Mouse (Mus musculus) heart, adult 9 months (tissue): ENCODE results near the gene Ate1.
"Not testable (repeated sequence)": the region's sequence is repeated elsewhere in the genome, so short reads cannot be mapped to it uniquely, and the experiment has no call there.

Experiments
- DNase-seq, 2 experiments: peaks; one replicate each; pipeline ENCODE4 v3.0.0; 2022; ENCODE audit warnings: low spot score in 2 of 2

Ate1 gene

GRCm38 (mm10) chr7:130403346-130403745 is 116.8 kb downstream of the Ate1 start:
- no peak for DNase-seq

GRCm38 (mm10) chr7:130394697-130395096 is 125.5 kb downstream of the Ate1 start:
- no peak for DNase-seq

GRCm38 (mm10) chr7:130390060-130390459 is 130.1 kb downstream of the Ate1 start:
- DNase-seq: not testable (repeated sequence)

GRCm38 (mm10) chr7:130386308-130386707 is 133.9 kb downstream of the Ate1 start:
- DNase-seq: no peak

DNA sequence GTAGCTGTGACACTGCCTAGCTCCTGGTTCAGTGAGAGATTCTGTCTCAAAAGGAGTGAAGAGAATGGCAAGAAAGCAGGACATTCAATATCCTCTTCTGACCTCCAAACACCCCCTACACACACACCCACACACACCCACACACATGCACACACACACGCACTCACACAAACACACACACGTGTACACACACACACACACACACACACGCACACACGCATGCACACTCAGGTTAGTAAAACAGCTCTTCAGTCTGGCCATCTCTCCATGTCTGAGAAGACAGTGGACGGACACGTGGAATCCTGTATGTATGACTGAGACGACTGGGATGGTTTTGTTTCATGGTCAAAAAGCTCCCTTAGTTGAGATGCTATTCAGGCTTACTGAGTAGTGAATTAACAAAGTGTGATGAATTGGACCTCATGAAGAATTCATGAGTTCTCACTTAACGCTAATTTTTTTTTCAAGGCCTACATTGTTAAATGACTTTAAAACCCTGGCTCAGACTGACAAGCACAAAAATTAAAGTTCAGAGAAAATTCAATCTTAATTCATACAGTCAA is 134.4 kb downstream of the Ate1 start:
- no peak for DNase-seq

DNA sequence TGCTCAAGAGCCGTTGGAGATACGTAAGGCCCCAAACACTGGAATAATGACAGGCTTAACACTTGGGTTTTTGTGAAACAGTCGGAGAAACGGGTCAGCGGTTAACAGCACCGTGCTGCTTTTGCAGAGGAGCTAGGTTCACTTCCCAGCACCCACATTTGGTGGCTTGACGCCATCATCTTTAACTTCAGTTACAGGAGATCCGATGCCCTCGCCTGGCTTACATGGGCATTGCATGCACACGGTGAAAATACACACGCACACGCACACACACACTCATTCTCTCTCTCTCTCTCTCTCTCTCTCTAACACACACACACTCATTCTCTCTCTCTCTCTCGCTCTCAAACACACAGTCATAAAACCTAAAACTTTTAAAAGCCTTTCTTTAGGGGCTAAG is 138.0 kb downstream of the Ate1 start:
- no peak for DNase-seq

GRCm38 (mm10) chr7:130381387-130381951 is 138.7 kb downstream of the Ate1 start:
- DNase-seq: no peak

DNA sequence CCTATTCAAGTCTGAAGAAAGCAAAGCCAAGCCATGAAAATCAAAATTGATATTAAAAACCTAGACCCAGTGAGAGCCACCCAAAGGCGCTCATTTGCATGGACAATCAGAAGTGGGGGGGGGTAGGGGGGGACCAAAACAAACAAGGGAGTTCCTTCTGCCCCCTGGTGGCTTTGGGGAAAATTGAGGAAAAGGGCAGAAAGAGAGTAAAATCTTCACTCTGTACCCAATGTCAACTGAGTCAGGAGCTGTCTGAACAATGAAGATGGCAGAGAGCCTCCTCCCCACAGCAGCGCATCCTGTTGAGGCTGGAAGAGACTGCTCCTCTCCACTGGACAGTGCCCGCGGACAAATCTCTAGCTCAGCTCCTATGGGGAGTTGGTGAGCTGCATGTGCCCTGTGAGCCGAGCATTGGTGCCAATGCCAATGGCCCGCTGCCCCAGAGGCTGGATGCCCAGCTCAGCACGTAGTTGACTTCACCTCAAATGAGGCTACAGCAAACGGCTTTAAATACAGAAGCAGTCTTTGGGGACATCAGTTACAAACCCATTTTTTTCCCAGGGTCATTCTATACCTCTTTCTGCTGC is 139.3 kb downstream of the Ate1 start:
- DNase-seq: no peak

- no peak for DNase-seq
Observed at GRCm38 (mm10) chr7:130380367-130380766, 139.8 kb downstream of the Ate1 start.

GRCm38 (mm10) chr7:130379886-130380285 is 140.3 kb downstream of the Ate1 start:
- no peak for DNase-seq

DNA sequence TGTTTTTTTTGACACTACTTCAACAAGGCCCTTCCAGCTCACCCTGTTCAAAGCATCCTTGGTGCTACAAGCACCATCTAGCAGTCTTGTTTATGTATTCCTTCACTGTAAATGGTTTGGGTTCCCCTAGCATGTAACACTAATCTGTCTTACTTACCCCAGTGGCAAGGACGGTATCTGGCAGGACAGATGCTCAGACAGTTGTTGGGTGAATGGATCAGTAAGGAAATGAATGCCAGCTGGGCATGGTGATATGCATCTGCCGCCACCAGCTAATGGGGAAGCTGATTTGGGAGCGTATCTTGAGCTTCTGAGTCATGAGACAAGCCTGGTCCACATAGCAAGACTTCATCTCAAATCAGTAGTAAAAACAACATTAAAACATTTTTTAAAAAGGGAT is 141.9 kb downstream of the Ate1 start:
- DNase-seq: no peak

DNA sequence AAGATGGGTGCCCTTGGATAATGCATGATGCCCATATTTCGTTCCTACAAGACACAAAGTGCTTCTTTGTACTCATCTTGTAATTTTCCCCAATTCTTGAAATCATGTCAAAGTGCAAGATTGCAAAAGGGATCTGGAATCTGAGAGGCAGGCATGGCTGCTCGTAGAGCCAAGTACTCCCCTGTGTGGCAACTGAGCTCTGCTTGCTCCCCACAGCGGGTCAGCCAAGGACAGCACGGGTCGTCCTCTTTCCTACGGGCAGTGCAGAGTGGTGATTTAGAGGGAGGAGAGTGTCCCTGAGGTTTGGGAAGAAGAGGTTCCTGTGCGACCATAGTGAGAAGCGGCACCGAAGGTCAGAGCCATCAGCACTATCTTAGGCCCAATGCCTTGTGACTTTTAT is 145.9 kb downstream of the Ate1 start:
- DNase-seq: no peak

DNA sequence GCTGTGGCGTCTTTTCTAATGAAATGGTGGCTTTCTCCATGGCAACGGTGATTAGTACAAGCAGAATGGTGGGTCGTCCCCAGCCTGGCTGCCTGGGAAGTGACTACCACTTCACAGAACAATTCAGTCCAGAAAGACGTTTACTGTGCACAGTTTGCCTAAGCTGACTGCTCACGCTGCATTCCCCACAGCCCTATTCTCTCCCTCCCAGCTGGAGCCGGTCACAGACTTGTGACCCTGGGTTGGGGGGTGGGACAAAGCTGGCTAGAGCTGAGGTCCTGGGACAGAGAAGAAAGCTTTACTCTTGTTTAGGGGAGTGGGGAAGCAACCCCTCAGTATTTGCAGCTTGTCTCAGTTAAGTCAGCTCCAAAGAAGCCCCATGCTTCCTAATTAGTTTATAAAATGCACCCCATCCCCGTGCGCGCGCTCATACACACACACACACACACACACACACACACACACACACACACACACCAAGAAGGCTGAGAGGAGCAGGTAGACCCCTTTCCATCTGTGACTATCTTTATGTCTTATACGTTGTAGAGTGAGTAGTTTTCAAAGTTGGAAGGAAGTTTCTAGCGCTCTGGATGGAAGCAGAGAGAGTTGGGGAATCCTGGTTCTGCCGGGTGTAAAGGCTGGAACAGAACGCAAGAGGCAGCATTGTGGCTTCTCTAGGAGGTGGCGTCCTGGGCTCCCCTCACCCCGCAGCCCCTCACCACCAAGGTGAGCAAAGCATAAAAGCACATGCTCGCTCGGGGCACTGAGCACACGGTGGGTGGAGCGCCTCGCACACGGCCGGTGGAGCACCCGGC is 151.1 kb downstream of the Ate1 start:
- no peak for DNase-seq

- DNase-seq: no peak
Observed at GRCm38 (mm10) chr7:130368036-130368826, 151.9 kb downstream of the Ate1 start.

- DNase-seq: no peak
Observed at GRCm38 (mm10) chr7:130367222-130368035, 152.7 kb downstream of the Ate1 start.

GRCm38 (mm10) chr7:130365711-130366110 is 154.5 kb downstream of the Ate1 start:
- DNase-seq: no peak
